Mouse (Mus musculus): ENCODE measurements around the gene Cnpy1.

Cnpy1 gene

GRCm38 (mm10) chr5:28239829-28240228, 5.8 kb downstream of the Cnpy1 start:
- no peak for DNase-seq (ENCODE audit: low read depth)

- no peak for DNase-seq (ENCODE audit: low read depth)
These were observed 6.7 kb downstream of the Cnpy1 start for GRCm38 (mm10) chr5:28238876-28239275.

GRCm38 (mm10) chr5:28238152-28238551, 7.5 kb downstream of the Cnpy1 start:
- DNase-seq (ENCODE audit: low read depth) = no peak

GRCm38 (mm10) chr5:28237715-28238114, 7.9 kb downstream of the Cnpy1 start:
- no peak for DNase-seq (ENCODE audit: low read depth)

GRCm38 (mm10) chr5:28237055-28237454, 8.6 kb downstream of the Cnpy1 start:
- DNase-seq (ENCODE audit: low read depth) = no peak

GRCm38 (mm10) chr5:28236098-28236497, 9.5 kb downstream of the Cnpy1 start:
- no peak for DNase-seq (ENCODE audit: low read depth)

- no peak for DNase-seq (ENCODE audit: low read depth)
These were observed 13.5 kb downstream of the Cnpy1 start for GRCm38 (mm10) chr5:28232101-28232500.

- DNase-seq (ENCODE audit: low read depth) = no peak
These were observed 26.0 kb downstream of the Cnpy1 start for GRCm38 (mm10) chr5:28219596-28219995.

GRCm38 (mm10) chr5:28213441-28213840, 32.2 kb downstream of the Cnpy1 start:
- no peak for DNase-seq (ENCODE audit: low read depth)

- no peak for DNase-seq (ENCODE audit: low read depth)
These were observed 33.8 kb downstream of the Cnpy1 start for GRCm38 (mm10) chr5:28211651-28212310.

GRCm38 (mm10) chr5:28210591-28211550, 34.7 kb downstream of the Cnpy1 start:
- DNase-seq (ENCODE audit: low read depth) = peak; percentile 3

- DNase-seq (ENCODE audit: low read depth) = peak; percentile 5
These were observed 35.8 kb downstream of the Cnpy1 start for GRCm38 (mm10) chr5:28209549-28210431.

- DNase-seq (ENCODE audit: low read depth) = no peak
These were observed 36.7 kb downstream of the Cnpy1 start for GRCm38 (mm10) chr5:28208726-28209520.

- no peak for DNase-seq (ENCODE audit: low read depth)
These were observed 38.6 kb downstream of the Cnpy1 start for GRCm38 (mm10) chr5:28207043-28207442.

GRCm38 (mm10) chr5:28206448-28206847, 39.2 kb downstream of the Cnpy1 start:
- no peak for DNase-seq (ENCODE audit: low read depth)

- DNase-seq (ENCODE audit: low read depth) = no peak
These were observed 40.9 kb downstream of the Cnpy1 start for GRCm38 (mm10) chr5:28204678-28205077.

GRCm38 (mm10) chr5:28203086-28203485, 42.5 kb downstream of the Cnpy1 start:
- DNase-seq (ENCODE audit: low read depth) = no peak

GRCm38 (mm10) chr5:28199089-28199873, 46.3 kb downstream of the Cnpy1 start:
- DNase-seq (ENCODE audit: low read depth) = no peak

- DNase-seq (ENCODE audit: low read depth) = no peak
These were observed 50.1 kb downstream of the Cnpy1 start for GRCm38 (mm10) chr5:28195473-28195872.

- DNase-seq (ENCODE audit: low read depth) = no peak
These were observed 53.5 kb downstream of the Cnpy1 start for GRCm38 (mm10) chr5:28192099-28192454.

All from induced T-regulatory cell, adult 2 months (primary cell).